Mouse (Mus musculus): Measurements from ENCODE around the gene Susd6.
A peak's percentile ranks its signal among the peaks of the same experiment; 100 is the strongest.

DNA sequence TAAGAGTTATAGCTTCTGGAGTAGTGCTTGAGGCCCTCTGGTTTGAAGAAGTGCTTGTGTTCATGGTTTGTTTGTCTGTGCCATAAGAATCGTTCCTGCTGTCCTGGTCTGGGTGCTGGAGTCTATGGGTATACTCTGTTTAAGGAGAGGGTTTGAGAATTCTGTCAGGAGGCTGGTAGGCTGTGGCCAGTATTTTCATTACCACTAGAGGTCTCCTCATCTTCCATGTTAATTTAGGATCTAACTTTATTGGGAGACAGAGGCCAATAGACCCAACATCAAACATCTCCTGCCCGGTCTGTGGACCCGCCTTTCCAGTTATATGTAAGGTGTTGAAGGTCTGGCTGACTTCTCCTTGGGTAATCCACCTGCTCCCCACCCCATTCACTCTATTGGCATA, 7.4 kb upstream of the Susd6 start:
- TF ChIP-seq HCFC1 (IDR thresholded peaks at IDR 0.05; ENCODE audit: low read depth, low read length), result no peak
- TF ChIP-seq CTCF (conservative IDR thresholded peaks at IDR 0.05 in 1 of 2, IDR thresholded peaks at IDR 0.05 in 1 of 2; ENCODE audit: low read depth in 2 of 2, low read length in 2 of 2), result peak in 1 of 2 experiments; percentile 48; a peak in 2 of 4 replicates
- no peak for TF ChIP-seq E2F4 (IDR thresholded peaks at IDR 0.05; ENCODE audit: insufficient replicate concordance, low read depth, low read length)
- no peak for TF ChIP-seq ZNF384 (IDR thresholded peaks at IDR 0.05; ENCODE audit: low read depth, low read length)
- TF ChIP-seq POLR2A (IDR thresholded peaks at IDR 0.05; ENCODE audit: low read depth, low read length), result no peak
- no peak for TF ChIP-seq MAX (IDR thresholded peaks at IDR 0.05; ENCODE audit: low read length)
- no peak for TF ChIP-seq MAFK (IDR thresholded peaks at IDR 0.05; ENCODE audit: insufficient replicate concordance, low read length)
- no peak for TF ChIP-seq MYC (IDR thresholded peaks at IDR 0.05; ENCODE audit: low read depth, low read length)
- TF ChIP-seq CHD2 (IDR thresholded peaks at IDR 0.05; ENCODE audit: low read length), result no peak
- peak; percentile 21 for TF ChIP-seq RAD21 (IDR thresholded peaks at IDR 0.05; ENCODE audit: low read depth, low read length)
- no peak for TF ChIP-seq USF1 (IDR thresholded peaks at IDR 0.05; ENCODE audit: low read depth, low read length)

All from CH12.LX (cell line).